In the genomic region with DNA sequence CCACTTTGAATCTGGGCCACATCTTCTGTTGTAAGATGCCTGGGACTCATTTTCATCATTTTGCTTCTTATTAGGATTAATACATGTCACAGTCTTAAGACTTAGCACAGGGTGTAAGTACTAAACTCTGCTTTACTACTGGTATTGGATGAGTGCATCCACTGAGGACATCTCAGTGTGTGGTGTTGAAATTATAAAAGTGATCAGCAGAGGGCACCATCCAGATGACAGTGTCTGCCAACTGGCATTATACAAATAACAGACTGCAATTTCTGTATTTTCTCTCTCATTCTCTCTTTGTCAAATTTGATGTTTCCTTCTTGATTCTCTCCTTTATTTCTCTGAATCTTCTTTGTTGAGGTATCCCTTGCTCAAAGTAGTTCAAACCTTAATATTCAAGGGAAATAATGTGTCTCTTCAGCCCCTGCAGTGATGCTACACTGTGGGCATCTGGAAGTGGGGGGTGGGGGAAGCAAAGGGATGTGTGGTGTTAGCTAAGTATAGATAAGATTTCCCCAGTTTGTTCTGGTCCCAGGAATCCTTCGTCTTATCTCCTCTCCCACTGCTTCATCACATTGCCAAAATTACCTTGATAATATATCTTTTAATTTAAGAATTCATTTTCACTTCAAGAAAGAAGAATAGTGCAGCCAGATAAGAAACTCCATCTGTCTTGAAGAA, we compare ENCODE assay signal across 9 mouse cellular contexts.
A peak's percentile ranks its signal among the peaks of the same experiment; 100 is the strongest.
DNase-seq lines count a peak whose midpoint lies in the region; ATAC-seq lines count a peak whose summit lies in the region.
"Had no signal": no experiment of that assay in that cellular context is flagged by ENCODE, and none has a peak within 500 bp of the region (broad histone marks: within the 10 kb centered on the region; RNA-seq: fewer than 3 reads in every experiment).

No protein-coding gene starts in this region.

- no peaks in the 10 kb centered on the region for H3K36me3 ChIP-seq in kidney, embryonic 15.5 days
- H3K36me3 ChIP-seq in liver, embryonic 13.5 days: no peaks in the 10 kb centered on the region
- H3K36me3 ChIP-seq: embryonic facial prominence, embryonic 13.5 days had no signal

- DNase-seq in kidney, adult 8-10 months: peak; percentile 2 to 35
- DNase-seq in B cell, adult 2 months: peak; percentile 29 to 40
- DNase-seq in MEL-GATA-1-ER (ENCODE audit: extremely low read depth, low read depth): peak; percentile 46
- DNase-seq in embryo, embryonic 11.5 days (ENCODE audit: low read depth, low spot score): peak; percentile 20
- no peak for DNase-seq in liver, embryonic 13.5 days
- DNase-seq in gastrocnemius, postnatal 36 days: no peak

- ATAC-seq in kidney, embryonic 15.5 days (replicated peaks; ENCODE audit: low FRiP score): no peak
- ATAC-seq in liver, embryonic 13.5 days (ENCODE audit: low read depth): peak; percentile 57; the same call in 1 of the 2 replicates
- no peak for ATAC-seq in inflammation-experienced regulatory T-cells, adult 6 months

- H3K27me3 ChIP-seq in kidney, embryonic 15.5 days: no peaks in the 10 kb centered on the region
- H3K27me3 ChIP-seq in liver, embryonic 13.5 days: no peaks in the 10 kb centered on the region
- H3K27me3 ChIP-seq: embryonic facial prominence, embryonic 13.5 days had no signal

- H3K4me3 ChIP-seq in kidney, embryonic 15.5 days (replicated peaks): no peak overlapping the region
- H3K4me3 ChIP-seq in liver, embryonic 13.5 days (replicated peaks): no peak overlapping the region
- H3K4me3 ChIP-seq: embryonic facial prominence, embryonic 13.5 days had no signal

- intact Hi-C loops in gastrocnemius, postnatal 36 days (cut with DNase I): no loop called here

- no peak overlapping the region for H3K27ac ChIP-seq in kidney, embryonic 15.5 days
- H3K27ac ChIP-seq in liver, embryonic 13.5 days: no peak overlapping the region
- H3K27ac ChIP-seq: embryonic facial prominence, embryonic 13.5 days had no signal

- no peak overlapping the region for H3K9ac ChIP-seq in kidney, embryonic 15.5 days
- H3K9ac ChIP-seq in liver, embryonic 13.5 days: no peak overlapping the region
- H3K9ac ChIP-seq: embryonic facial prominence, embryonic 13.5 days had no signal

- H3K9me3 ChIP-seq in kidney, embryonic 15.5 days (replicated peaks): no peaks in the 10 kb centered on the region
- H3K9me3 ChIP-seq in liver, embryonic 13.5 days (replicated peaks): no peaks in the 10 kb centered on the region
- H3K9me3 ChIP-seq: embryonic facial prominence, embryonic 13.5 days had no signal

- H3K4me1 ChIP-seq in kidney, embryonic 15.5 days: no peaks in the 10 kb centered on the region
- peaks cover 3% of the 10 kb centered on the region; the same call in 1 of the 2 replicates for H3K4me1 ChIP-seq in liver, embryonic 13.5 days (replicated peaks)
- H3K4me1 ChIP-seq: embryonic facial prominence, embryonic 13.5 days had no signal

- WGBS in kidney, embryonic 15.5 days: 38% methylated on average over 1 of the region's 1 CpGs
- WGBS in liver, embryonic 13.5 days (ENCODE audit: insufficient replicate concordance): 2% methylated on average over 1 of the region's 1 CpGs

- no peak overlapping the region for H3K4me2 ChIP-seq in kidney, embryonic 15.5 days
- no peak overlapping the region for H3K4me2 ChIP-seq in liver, embryonic 13.5 days
- H3K4me2 ChIP-seq: embryonic facial prominence, embryonic 13.5 days had no signal

Comparison
In these comparisons a context has a peak if more than half of its experiments do, and no peak if none do; other contexts are left out.
1. DNase-seq: peak in kidney, adult 8-10 months (2 of 2), B cell, adult 2 months (2 of 2), MEL-GATA-1-ER (single experiment) and embryo, embryonic 11.5 days (single experiment); none in liver, embryonic 13.5 days (single experiment) and gastrocnemius, postnatal 36 days (0 of 2).